Mouse (Mus musculus) G1E (cell line): ENCODE measurements around the gene Hist2h3c1.

Experiments
- CTCF ChIP-seq: IDR thresholded peaks from 2 replicates; pipeline ENCODE4 v1.5.1; 2012; ENCODE audit warnings: low read depth, low read length, inconsistent platforms, mixed read lengths
- GATA1 ChIP-seq: IDR thresholded peaks from 2 replicates; pipeline ENCODE4 v1.6.1; 2012; ENCODE audit warnings: borderline replicate concordance, low read length, inconsistent platforms, mixed read lengths
- POLR2AphosphoS5 ChIP-seq: IDR thresholded peaks from 2 replicates; pipeline ENCODE4 v1.6.1; 2012; ENCODE audit warnings: low read depth, low read length, inconsistent platforms; ENCODE audit not compliant: insufficient replicate concordance

GRCm38 (mm10) chr3:96222774-96223173 lies 23.7 kb upstream of the Hist2h3c1 start:
- no peak for TF ChIP-seq GATA1
- TF ChIP-seq CTCF: no peak
- TF ChIP-seq POLR2AphosphoS5: no peak
